Mouse (Mus musculus): Measurements from ENCODE around the gene Agmat. TPM values are rescaled to one million over a fixed set of nuclear protein-coding genes. Genes with fewer than 3 reads are reported as not detected.
A peak's percentile ranks its signal among the peaks of the same experiment; 100 is the strongest.
"Not testable (repeated sequence)": the region's sequence is repeated elsewhere in the genome, so short reads cannot be mapped to it uniquely, and the experiment has no call there.

The Agmat gene
- total and polyA plus RNA-seq, 3 experiments: 9.2 to 59.4 (median 25.7) TPM

DNA sequence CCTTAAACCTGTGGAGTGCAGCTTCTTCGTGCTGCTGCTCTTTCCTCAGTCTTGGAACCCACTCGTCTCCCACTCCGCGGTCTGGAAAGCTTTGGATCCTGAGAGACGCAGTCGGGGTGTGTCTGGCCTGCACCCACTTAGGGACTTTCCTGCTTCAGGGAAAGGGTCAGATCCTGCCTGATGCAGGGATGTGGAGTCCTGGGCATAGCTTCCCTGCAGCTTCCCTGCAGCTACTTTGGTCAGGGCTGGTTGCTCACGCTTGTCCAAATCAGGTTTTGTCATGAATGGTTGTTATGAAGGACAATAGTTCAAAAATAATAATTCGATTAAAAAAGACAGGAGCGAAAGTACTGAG lies 11.3 kb upstream of the Agmat start:
- no peak for DNase-seq

DNA sequence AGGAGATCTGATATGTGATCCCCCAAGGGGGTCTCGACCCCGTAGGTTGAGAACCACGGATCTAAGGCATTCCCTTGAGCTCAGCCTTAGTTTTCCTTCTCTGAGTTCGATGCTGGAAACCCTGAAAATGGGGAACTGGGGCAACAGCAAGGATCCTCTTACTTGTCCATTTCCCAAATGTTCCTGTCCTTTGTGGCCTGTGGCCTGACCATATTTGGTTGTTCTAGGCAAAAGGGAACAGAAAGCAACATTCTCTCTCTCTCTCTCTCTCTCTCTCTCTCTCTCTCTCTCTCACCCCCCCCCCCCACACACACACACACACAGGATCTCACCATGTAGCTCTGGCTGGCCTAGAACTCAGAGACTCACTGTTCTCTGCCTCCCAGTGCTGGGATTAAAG lies 9.6 kb upstream of the Agmat start:
- DNase-seq: no peak

DNA sequence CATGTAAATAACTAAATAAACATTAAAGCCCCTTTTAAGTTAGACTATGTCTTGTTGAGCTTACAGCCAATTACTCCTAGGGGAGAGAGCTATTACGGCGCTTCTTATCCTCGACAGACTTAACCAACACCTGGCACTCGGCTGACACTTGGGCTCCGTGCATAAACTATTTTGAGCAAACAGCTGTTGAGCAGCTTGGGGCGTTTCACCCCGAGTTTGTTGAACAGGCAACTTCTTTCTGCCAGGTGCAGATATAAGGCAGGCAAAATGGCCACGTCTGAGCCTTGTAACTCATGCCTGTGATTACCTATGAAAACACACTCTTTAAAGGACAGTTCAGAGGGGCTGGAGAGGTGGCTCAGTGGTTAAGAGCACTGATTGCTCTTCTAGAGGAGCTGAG lies 8.5 kb upstream of the Agmat start:
- DNase-seq: no peak

DNA sequence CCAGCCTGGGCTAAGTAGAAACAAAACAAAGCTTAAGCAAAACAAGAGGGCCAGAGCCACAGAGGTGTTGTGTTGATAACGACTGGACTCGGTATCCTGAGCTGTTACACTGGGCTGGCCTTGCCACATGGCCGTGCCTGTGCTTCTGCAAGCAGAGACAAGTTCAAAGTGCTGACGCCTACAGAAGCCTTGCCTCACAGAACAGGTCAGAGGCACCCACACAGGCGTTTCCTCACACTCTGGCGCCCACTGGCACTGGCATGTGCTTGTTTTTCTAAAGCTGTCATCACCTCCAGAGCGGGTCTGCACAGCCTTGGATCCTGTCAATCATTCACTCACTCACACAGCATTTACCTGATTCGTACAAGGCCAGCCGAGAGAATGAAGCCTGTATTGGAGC lies 4.6 kb upstream of the Agmat start:
- DNase-seq: no peak

DNA sequence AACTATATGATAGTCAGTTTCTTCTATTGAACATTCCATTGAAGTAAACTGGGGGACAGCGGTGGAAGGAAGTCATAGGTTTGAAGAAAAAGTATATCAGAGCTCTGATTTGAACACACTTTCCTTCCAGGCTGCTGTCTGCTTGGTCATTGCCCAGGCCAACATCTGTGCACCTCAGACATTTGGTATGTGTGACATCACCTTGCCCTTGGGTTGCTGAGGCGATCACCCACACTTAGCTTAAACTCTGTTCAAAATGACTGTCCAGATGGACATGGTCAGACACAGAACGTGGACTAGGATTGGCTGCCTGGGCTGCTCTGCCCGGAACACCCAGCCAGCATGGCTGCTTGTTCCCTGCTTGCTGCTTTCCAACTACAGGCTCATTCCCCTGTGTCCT lies 4.1 kb upstream of the Agmat start:
- no peak for DNase-seq

DNA sequence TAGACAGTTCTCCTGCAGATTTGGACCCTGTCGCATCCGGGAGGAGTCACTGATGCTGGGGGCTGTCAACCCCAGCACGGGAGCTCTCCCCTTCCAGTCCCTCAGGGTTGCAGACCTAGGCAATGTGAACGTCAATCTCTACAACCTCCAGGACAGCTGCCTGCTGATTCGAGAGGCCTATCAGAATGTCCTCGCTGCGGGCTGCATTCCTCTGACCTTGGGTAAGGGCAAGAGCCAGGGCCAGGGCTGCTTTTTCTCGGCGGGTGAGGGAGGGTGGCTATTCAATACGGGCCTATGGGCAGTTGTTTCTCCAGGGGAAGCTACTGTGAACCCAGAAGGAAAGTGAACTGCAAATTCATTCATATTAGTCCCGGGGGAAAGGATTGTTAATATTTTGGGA lies 3.1 kb downstream of the Agmat start:
- DNase-seq: peak; percentile 88

DNA sequence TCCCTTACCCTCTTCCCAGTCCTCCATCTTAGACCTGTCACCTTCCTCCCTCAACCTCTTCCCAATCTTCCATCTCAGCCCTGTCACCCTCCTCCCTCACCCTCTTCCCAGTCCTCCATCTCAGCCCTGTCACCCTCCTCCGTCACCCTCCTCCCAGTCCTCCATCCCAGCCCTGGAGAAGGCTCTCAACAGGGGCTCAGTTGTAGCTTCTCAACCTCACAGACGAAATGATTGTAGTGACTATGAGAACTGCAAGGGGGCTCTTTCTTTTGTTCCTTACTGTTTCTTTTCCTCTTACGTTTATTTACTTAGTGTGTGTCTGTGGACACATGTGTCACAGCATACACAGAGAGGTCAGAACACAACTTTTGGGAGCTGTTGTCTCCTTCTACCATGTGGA lies 4.4 kb downstream of the Agmat start:
- DNase-seq: no peak

DNA sequence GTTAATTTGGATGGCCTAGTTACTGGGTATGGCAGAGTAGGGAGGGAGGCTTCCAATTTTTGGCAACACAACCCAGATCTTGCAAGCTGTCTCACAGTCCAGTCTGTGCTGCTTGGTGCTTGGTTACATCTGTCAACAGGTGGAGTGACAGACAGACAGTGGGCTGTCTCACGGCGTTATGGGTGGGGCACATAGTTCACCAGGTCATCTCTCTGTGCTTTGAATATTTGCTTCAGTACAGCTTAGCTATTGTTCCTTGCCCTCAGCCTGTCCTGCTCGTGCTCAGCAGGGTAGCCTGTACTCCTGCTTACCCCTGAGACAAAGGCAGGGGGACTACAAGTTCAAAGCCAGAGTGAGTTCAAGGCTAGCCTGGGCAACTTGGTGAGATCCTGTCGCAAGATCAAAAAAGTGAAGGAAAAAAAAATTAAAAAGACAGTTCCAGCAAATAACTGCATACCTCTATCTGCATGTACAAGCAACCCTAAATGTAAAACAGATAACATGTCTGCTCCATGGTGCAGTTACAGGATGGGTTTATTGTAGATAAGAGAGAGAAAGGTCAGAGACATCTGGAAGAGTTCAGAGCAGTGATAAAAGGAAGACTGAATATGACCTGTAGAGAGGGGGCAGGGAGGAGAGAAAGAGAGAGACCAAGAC lies 5.1 kb downstream of the Agmat start:
- DNase-seq: no peak

DNA sequence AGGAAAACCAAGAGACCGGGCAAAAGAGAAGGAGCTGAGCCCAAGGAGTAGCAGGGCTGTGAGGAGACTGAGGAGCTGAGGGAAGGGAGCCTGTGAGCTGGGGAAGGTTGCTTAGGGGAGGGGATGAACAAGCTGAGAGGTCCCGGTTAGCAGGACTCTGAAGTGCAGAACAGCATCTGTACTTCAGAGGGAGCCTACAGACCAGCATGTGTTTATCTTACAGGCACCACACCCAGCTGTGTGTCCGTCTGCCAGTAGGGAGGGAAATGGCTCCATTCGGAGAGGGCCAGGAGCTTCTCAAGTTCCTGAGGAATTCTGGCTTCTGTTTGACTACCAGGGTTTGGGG lies 5.6 kb downstream of the Agmat start:
- no peak for DNase-seq

DNA sequence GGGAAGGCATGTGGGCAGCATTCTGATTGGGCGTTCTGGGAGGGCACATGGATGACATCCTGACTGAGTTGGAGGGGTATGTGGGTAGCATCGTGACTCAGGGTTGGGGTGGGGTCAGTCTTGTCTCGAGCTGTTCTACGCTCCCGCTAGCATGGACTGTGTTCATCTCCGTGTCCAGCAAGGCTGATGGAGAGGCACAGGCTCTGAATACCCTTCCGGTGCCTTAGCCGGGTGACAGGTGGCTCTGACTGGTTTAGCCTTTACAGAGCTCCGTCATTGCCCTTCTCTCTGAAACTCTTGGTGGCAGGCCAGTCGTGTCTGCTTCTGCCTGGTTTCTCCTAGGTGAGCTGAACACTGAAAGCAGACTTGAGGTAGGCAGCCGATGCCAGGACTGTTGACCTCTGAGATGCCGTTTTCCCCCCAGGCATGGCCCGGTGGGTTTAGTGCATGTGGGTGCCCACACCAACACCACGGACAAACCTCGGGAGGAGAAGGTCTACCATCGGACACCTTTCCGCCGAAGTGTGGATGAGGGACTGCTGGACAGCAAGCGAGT lies 9.0 kb downstream of the Agmat start:
- DNase-seq: no peak

DNA sequence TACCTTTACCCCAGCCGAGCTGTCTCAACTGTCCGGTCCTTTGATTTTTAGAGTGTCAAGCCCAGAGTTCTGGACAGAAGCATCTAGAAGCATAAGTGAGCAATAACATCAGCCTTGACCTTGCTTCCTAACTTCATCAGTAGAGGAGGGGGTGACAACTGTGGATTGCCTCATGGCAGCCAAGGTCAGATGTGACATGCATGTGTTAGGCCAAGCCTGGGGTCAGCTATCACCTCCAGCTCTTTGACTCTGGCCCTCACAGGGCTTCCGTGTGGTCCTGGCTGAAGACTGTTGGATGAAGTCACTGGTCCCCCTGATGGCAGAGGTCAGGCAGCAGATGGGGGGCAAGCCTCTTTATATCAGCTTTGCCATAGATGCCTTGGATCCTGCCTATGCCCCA lies 10.7 kb downstream of the Agmat start:
- DNase-seq: peak; percentile 74

DNA sequence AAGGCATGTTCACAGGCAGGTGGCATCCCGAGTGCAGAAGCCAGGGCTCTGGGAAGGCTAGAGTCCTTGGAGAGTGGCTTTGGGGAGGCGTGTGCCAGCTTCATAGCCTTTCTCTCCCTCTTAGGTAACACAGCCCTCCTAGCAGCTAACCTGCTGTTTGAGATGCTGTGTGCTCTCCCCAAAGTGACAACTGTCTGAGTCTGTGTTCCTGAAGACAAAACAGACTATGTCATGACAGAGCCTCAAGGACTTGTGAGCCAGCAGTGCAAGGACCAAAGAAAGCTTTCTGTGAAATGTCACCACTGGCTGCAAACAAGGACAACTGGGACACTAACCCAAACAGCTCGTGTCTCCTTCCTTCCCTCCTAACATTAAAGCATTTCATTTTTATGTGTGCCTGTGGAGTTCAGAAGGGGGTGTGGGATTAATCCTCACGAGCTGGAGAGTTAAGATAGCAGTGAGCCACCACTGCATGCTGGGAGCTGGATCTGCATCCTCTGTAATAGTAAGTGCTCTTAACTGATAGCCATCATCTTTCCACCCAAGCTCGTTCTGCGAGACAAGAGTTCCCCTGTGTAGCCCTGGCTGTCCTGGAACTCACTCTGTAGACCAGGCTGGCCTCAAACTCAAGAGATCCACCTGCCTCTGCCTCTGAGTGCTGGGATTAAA lies 12.5 kb downstream of the Agmat start:
- DNase-seq: peak; percentile 59

DNA sequence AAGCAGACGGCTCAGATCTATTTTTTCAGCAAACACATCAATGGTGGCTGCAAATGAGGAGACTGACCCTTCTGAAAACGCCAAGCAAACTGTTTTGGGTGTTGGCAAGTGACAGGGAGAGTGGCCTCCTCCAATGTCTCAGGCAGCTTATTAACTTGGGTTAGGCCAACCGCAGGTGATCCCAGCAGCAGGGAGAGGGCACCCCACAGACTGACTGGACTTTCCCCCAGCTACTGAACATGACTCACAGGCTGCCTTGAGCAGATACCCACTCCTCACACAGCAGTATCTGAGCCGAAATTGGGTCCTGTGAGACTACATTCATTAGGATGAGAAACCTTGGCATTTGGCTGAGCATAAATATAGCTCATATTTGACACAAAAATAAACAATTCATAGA lies 14.5 kb downstream of the Agmat start:
- no peak for DNase-seq

DNA sequence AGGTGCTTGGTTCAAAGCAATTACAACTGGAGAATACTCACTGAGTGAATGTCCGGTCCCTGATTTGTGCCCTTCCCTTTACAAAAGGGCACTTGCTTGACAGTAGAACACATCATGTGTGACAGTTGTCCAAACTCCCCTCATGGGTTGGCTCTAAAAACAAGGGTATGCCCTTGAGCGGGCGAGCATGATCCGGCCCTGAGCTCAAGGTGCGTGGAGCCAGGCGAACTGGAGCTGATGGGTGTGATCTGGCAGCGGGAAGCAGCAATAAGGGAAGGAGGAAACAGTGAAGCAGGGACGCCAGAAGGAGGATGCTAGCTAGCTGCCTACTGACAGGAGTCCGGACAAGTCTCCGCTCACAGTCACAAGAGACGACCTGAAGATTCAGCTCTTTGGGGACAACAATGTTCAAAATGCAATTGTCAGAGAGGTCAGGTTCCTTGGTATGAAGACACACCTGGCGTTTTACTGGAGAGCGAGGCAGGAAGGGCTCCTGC lies 15.7 kb downstream of the Agmat start:
- DNase-seq: peak; percentile 57

DNA sequence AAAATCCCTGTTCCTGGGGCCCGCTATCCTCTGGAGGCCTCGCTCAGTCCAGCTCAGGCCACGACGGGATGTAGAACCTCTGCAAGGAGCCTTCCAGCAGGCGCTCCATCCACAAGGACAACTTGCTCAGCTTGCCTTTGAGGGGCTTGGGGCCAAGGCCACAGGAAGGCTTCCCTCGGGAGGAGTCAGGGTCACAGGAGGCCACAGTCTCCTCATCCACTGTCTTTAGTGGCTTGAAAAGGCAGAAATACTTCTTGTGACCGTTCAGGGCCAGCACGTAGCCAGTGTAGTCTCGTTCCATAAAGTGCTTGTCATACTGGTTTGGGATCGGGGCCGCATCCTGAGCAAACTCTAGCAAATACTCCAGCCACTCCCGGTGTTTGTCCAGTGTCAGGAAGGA lies 17.0 kb downstream of the Agmat start:
- DNase-seq: no peak

DNA sequence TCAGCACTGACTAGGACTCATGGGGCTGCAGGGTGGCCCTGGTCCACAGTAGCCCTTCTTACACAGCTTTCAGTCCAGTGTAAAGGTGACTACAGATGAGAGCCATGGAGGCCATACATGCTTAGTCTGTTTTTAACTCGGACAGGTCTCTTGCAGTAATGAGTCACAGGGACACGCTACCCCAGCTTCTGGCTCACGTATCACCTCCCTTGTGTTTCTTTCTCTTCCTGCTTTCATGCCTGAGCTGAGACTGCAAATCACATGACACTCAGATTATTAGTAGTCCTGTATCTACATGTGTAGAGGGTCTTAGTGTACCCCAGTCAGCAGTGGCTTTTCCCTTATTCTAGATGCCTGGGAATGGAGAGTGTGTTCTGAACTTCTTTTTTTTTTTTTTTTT lies 18.5 kb downstream of the Agmat start:
- DNase-seq: no peak

DNA sequence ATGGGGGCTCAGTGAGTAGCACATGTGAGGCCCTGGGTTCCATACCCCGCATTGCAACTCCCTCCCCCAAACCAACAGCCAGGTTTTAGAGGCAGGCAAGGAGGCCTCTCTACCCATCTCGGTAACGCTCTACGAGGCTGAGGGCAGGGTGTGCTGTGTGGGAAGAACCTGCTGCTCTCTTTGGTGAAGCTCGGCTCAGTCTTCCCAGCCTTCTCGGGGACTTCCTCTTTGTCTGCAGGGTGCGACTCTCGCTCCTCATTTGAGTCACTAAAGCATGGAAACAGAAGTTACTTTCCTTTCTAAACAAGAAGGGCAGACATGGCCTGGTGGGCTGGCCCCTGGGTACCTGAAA lies 19.8 kb downstream of the Agmat start:
- no peak for DNase-seq

DNA sequence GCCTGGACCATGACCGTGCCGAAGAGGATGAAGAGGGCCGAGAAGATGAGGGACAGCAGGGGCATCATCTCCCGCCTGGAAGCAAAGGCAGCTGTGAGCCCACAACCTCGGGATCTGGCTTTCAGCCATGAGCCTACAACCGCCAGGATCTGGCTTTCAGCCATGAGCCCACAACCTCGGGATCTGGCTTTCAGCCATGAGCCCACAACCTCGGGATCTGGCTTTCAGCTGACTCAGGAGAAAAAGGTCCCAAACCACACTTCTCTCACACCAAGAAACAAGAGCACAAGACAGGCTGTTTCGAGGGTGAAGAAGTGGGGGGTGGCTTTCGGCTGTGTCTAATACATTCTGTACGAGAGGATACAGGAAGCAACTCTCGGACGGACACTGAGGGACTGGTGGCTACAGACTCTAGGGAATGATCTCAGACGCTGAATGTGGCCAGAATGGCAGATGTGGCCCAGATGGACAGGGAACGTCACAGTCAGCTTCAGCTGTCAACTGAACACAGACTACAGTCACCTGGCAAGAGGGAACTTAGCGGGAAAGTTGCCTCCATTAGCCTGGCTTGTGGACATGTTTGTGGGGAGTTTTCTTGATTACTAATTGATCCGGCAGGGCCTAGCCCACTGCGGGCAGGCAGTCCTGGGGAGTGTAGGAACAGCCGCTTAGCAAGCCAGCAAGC lies 20.3 kb downstream of the Agmat start:
- no peak for DNase-seq

DNA sequence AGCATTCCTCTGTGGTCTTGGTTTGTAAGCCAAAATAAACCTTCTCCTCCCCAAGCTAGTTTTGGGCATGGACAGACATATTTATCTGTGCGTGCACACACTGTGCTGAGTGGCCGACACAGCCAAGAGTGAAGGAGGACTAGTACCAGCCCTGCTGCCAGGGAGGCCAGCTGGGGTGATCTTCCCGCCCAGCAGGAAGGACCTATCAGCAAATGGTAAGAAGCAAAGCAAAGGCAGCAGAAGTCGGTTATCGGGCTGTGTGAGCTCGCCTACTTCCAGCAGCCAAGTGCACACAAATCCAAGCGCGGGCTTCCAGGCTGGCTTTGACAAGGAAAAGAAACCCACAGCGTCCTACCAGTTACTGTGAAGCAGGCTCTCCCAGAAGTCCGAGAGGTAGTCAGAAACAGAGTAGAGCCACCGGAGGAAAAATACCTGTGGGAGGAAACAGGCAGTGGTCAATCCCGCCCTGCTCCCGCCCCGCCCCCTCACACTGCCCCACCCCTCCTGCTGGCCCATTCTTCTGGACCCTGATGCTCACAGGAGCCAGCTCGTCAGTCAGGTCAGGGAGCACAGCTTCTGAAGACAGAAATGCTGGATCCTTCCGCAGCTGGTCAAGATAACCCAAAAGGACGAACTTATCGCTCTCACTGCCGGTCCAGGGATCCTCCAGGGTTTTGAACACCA lies 21.0 kb downstream of the Agmat start:
- no peak for DNase-seq

DNA sequence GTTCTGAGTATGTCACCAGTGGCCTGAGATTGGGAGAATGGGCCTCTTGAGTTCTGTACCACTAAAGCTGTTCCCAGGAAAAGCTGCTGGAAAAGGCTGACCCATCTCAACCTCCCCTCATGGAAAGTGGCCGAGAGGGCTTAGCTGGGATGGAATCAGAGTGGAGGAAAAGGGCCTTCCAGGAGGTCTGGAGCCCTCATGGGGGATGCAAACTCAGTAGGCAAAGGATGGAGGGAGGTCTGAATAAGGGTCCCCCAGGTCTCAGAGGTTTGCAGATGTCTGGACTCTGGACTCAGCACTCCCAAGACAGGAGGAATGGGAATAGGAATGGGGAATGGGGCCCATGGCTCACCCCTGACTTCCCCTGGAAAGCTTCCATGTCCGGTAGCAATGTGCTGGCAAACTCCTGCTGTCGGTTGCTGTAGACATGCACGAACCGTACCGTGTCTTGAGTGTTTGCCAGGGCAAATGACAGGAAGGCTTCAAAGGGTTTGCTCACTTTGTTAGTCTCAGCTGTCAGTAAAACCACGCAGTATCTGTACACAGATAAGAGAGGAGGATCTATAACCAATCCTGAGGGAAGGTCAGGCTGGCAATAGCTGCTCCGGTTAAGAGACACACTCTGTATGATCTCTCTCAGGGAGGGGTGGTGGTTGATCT lies 23.2 kb downstream of the Agmat start:
- DNase-seq: no peak

DNA sequence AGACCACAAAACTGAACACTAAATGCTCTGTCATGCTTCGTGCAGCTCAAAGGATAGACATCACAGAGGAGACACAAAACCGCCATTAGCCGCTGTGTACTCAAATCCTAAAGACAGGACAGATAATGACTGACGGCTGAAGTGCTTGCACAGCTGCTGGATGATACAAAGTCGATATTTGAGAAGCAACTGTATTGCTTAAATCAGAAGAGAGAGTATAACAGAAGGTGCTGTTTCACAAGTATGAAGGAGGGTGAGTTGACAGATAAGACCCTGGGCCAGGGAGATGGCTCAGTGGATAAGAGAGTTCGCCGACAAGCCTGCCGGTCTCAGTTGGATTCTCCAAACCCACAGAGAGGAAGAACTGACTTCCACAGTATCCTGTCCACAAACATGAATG lies 25.4 kb downstream of the Agmat start:
- no peak for DNase-seq

DNA sequence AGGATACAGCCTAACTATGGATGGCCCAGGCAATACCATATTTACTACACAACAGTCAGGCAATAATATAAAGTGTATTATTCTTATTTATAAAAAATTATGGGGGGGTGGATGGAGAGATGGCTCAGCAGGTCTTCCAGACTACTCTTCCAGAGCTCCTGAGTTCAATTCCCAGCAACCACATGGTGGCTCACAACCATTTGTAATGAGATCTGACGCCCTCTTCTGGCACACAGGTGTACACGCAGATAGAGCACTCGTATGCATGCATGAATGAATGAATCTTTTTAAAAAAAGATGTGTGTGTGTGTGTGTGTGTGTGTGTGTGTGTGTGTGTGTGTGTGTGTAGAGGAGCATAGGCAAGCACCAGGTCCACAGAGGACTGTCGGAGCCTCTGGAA lies 26.5 kb downstream of the Agmat start:
- DNase-seq: not testable (repeated sequence)
